Mouse (Mus musculus): ENCODE measurements around the gene Bcl2l1. TPM values are rescaled to one million over a fixed set of nuclear protein-coding genes. Genes with fewer than 3 reads are reported as not detected.

The Bcl2l1 gene
- 113 and 118 TPM in 2 replicates for polyA plus RNA-seq (2012; rRNA removed)

GRCm38 (mm10) chr2:152831019-152831878 is at the start of gene Bcl2l1:
Gene Bcl2l1 (minus strand): TSS chr2:152831728.
- TF ChIP-seq POLR2A (IDR thresholded peaks at IDR 0.05; ENCODE audit: borderline replicate concordance, extremely low read depth, low read depth, low read length) = peak; percentile 48; the same call in 1 of the 2 replicates
- peak; percentile 96 for TF ChIP-seq CTCF (IDR thresholded peaks at IDR 0.05; ENCODE audit: insufficient read depth, low read length)
- H3K4me3 ChIP-seq (replicated peaks; ENCODE audit: extremely low read depth, low read depth, low read length) = peak within 1 kb of the TSS; percentile 98
- H3K4me1 ChIP-seq (ENCODE audit: control insufficient read depth, insufficient read depth, low read length) = peaks cover 15% of the 10 kb centered on the region
- under 1% methylated on average over 71 of the region's 74 CpGs for WGBS
- DNase-seq = peak; percentile 98

GRCm38 (mm10) chr2:152880898-152881297 is 49.4 kb upstream of the Bcl2l1 start:
- H3K4me1 ChIP-seq (ENCODE audit: control insufficient read depth, insufficient read depth, low read length) = no peaks in the 10 kb centered on the region
- no peak overlapping the region for H3K4me3 ChIP-seq (replicated peaks; ENCODE audit: extremely low read depth, low read depth, low read length)
- TF ChIP-seq POLR2A (IDR thresholded peaks at IDR 0.05; ENCODE audit: borderline replicate concordance, extremely low read depth, low read depth, low read length) = no peak
- no peak for TF ChIP-seq CTCF (IDR thresholded peaks at IDR 0.05; ENCODE audit: insufficient read depth, low read length)
- 89% methylated on average over 13 of the region's 13 CpGs for WGBS
- DNase-seq = no peak

GRCm38 (mm10) chr2:152878239-152878638 is 46.7 kb upstream of the Bcl2l1 start:
- Histone ChIP-seq H3K4me1 (ENCODE audit: control insufficient read depth, insufficient read depth, low read length) (no peaks in the 10 kb centered on the region), H3K4me3 (replicated peaks; ENCODE audit: extremely low read depth, low read depth, low read length) (no peak overlapping the region)
- DNase-seq = no peak
- 85% methylated on average over 3 of the region's 3 CpGs for WGBS
- no peak for TF ChIP-seq POLR2A (IDR thresholded peaks at IDR 0.05; ENCODE audit: borderline replicate concordance, extremely low read depth, low read depth, low read length)
- TF ChIP-seq CTCF (IDR thresholded peaks at IDR 0.05; ENCODE audit: insufficient read depth, low read length) = no peak

- DNase-seq = no peak
- H3K4me3 ChIP-seq (replicated peaks; ENCODE audit: extremely low read depth, low read depth, low read length) = no peak overlapping the region
- H3K4me1 ChIP-seq (ENCODE audit: control insufficient read depth, insufficient read depth, low read length) = no peaks in the 10 kb centered on the region
- TF ChIP-seq CTCF (IDR thresholded peaks at IDR 0.05; ENCODE audit: insufficient read depth, low read length) = no peak
- TF ChIP-seq POLR2A (IDR thresholded peaks at IDR 0.05; ENCODE audit: borderline replicate concordance, extremely low read depth, low read depth, low read length) = no peak
- WGBS = 82% methylated on average over 6 of the region's 6 CpGs
Measured at GRCm38 (mm10) chr2:152863346-152863745, 31.8 kb upstream of the Bcl2l1 start.

GRCm38 (mm10) chr2:152862638-152863037 is 31.1 kb upstream of the Bcl2l1 start:
- 81% methylated on average over 3 of the region's 3 CpGs for WGBS

GRCm38 (mm10) chr2:152861891-152862290 is 30.4 kb upstream of the Bcl2l1 start:
- 63% methylated on average over 1 of the region's 1 CpGs for WGBS
- DNase-seq = no peak
- no peaks in the 10 kb centered on the region for H3K4me1 ChIP-seq (ENCODE audit: control insufficient read depth, insufficient read depth, low read length)
- H3K4me3 ChIP-seq (replicated peaks; ENCODE audit: extremely low read depth, low read depth, low read length) = no peak overlapping the region
- no peak for TF ChIP-seq POLR2A (IDR thresholded peaks at IDR 0.05; ENCODE audit: borderline replicate concordance, extremely low read depth, low read depth, low read length)

More at GRCm38 (mm10) chr2:152862638-152863037, 31.1 kb upstream of the Bcl2l1 start:
- no peak for TF ChIP-seq POLR2A (IDR thresholded peaks at IDR 0.05; ENCODE audit: borderline replicate concordance, extremely low read depth, low read depth, low read length)
- no peak for TF ChIP-seq CTCF (IDR thresholded peaks at IDR 0.05; ENCODE audit: insufficient read depth, low read length)
- no peaks in the 10 kb centered on the region for H3K4me1 ChIP-seq (ENCODE audit: control insufficient read depth, insufficient read depth, low read length)
- DNase-seq = no peak
- no peak overlapping the region for H3K4me3 ChIP-seq (replicated peaks; ENCODE audit: extremely low read depth, low read depth, low read length)

- Histone ChIP-seq H3K4me1 (ENCODE audit: control insufficient read depth, insufficient read depth, low read length) (no peaks in the 10 kb centered on the region), H3K4me3 (replicated peaks; ENCODE audit: extremely low read depth, low read depth, low read length) (no peak overlapping the region)
- TF ChIP-seq POLR2A (IDR thresholded peaks at IDR 0.05; ENCODE audit: borderline replicate concordance, extremely low read depth, low read depth, low read length) = no peak
- TF ChIP-seq CTCF (IDR thresholded peaks at IDR 0.05; ENCODE audit: insufficient read depth, low read length) = no peak
- WGBS = 89% methylated on average over 3 of the region's 3 CpGs
- no peak for DNase-seq
Measured at GRCm38 (mm10) chr2:152859501-152859900, 28.0 kb upstream of the Bcl2l1 start.

GRCm38 (mm10) chr2:152848466-152848865 is 16.9 kb upstream of the Bcl2l1 start:
- H3K4me1 ChIP-seq (ENCODE audit: control insufficient read depth, insufficient read depth, low read length) = no peaks in the 10 kb centered on the region
- DNase-seq = no peak
- WGBS = 4% methylated on average over 2 of the region's 2 CpGs
- no peak overlapping the region for H3K4me3 ChIP-seq (replicated peaks; ENCODE audit: extremely low read depth, low read depth, low read length)
- TF ChIP-seq POLR2A (IDR thresholded peaks at IDR 0.05; ENCODE audit: borderline replicate concordance, extremely low read depth, low read depth, low read length) = no peak
- no peak for TF ChIP-seq CTCF (IDR thresholded peaks at IDR 0.05; ENCODE audit: insufficient read depth, low read length)

- no peak for TF ChIP-seq CTCF (IDR thresholded peaks at IDR 0.05; ENCODE audit: insufficient read depth, low read length)
- TF ChIP-seq POLR2A (IDR thresholded peaks at IDR 0.05; ENCODE audit: borderline replicate concordance, extremely low read depth, low read depth, low read length) = no peak
- H3K4me3 ChIP-seq (replicated peaks; ENCODE audit: extremely low read depth, low read depth, low read length) = peak within 1 kb of the TSS; percentile 97
- DNase-seq = peak; percentile 93
- H3K4me1 ChIP-seq (ENCODE audit: control insufficient read depth, insufficient read depth, low read length) = no peaks in the 10 kb centered on the region
- WGBS = under 1% methylated on average over 34 of the region's 34 CpGs
Measured at GRCm38 (mm10) chr2:152847815-152848302, 16.3 kb upstream of the Bcl2l1 start, which contains the start of gene Tpx2. Gene Tpx2 (plus strand): TSS chr2:152847964.

All from lung, adult 2 months (tissue).